Mouse (Mus musculus) thymus, postnatal 14 days (tissue): ENCODE results near the gene Ncoa3.

Source experiments
- DNase-seq: peaks from one replicate; pipeline ENCODE4 v3.0.0; 2021

Ncoa3 gene

GRCm38 (mm10) chr2:166042542-166042941 lies 50.1 kb downstream of the Ncoa3 start:
- DNase-seq, result no peak

- no peak for DNase-seq
Observed at GRCm38 (mm10) chr2:166045006-166045405, 52.6 kb downstream of the Ncoa3 start.

GRCm38 (mm10) chr2:166045549-166046501 lies 53.4 kb downstream of the Ncoa3 start:
- DNase-seq, result peak; percentile 32

GRCm38 (mm10) chr2:166047931-166048330 lies 55.5 kb downstream of the Ncoa3 start:
- no peak for DNase-seq

- no peak for DNase-seq
Observed at GRCm38 (mm10) chr2:166048852-166049251, 56.4 kb downstream of the Ncoa3 start.

- DNase-seq, result no peak
Observed at GRCm38 (mm10) chr2:166051421-166051820, 59.0 kb downstream of the Ncoa3 start.

- DNase-seq, result no peak
Observed at GRCm38 (mm10) chr2:166051966-166052365, 59.5 kb downstream of the Ncoa3 start.

- DNase-seq, result no peak
Observed at GRCm38 (mm10) chr2:166054002-166054539, 61.6 kb downstream of the Ncoa3 start.

GRCm38 (mm10) chr2:166059684-166060423 lies 67.4 kb downstream of the Ncoa3 start:
- DNase-seq, result peak; percentile 62

GRCm38 (mm10) chr2:166062008-166062407 lies 69.6 kb downstream of the Ncoa3 start:
- no peak for DNase-seq

GRCm38 (mm10) chr2:166062431-166062830 lies 70.0 kb downstream of the Ncoa3 start:
- DNase-seq, result no peak

- no peak for DNase-seq
Observed at GRCm38 (mm10) chr2:166066434-166066833, 74.0 kb downstream of the Ncoa3 start.

GRCm38 (mm10) chr2:166068261-166068660 lies 75.8 kb downstream of the Ncoa3 start:
- DNase-seq, result no peak

- DNase-seq, result no peak
Observed at GRCm38 (mm10) chr2:166069164-166069563, 76.7 kb downstream of the Ncoa3 start.

- no peak for DNase-seq
Observed at GRCm38 (mm10) chr2:166069738-166070137, 77.3 kb downstream of the Ncoa3 start.

GRCm38 (mm10) chr2:166071481-166071880 lies 79.0 kb downstream of the Ncoa3 start:
- DNase-seq, result no peak

GRCm38 (mm10) chr2:166071889-166072288 lies 79.5 kb downstream of the Ncoa3 start:
- no peak for DNase-seq

- DNase-seq, result no peak
Observed at GRCm38 (mm10) chr2:166073082-166073481, 80.6 kb downstream of the Ncoa3 start.

GRCm38 (mm10) chr2:166074322-166074721 lies 81.9 kb downstream of the Ncoa3 start:
- no peak for DNase-seq

GRCm38 (mm10) chr2:166077371-166077770 lies 84.9 kb downstream of the Ncoa3 start:
- DNase-seq, result no peak

GRCm38 (mm10) chr2:166079231-166079630 lies 86.8 kb downstream of the Ncoa3 start:
- DNase-seq, result no peak

GRCm38 (mm10) chr2:166079961-166080885 lies 87.8 kb downstream of the Ncoa3 start:
- no peak for DNase-seq
